Mouse (Mus musculus) heart, adult 2 months (tissue): Measurements from ENCODE around the gene Exoc3l4. TPM values are rescaled to one million over a fixed set of nuclear protein-coding genes. Genes with fewer than 3 reads are reported as not detected.

Source experiments
- DNase-seq, 2 experiments: peaks; one replicate each; pipeline ENCODE4 v3.0.0; 2021
- H3K27ac ChIP-seq: fragments of 200-600 bp; 2 replicates; pipeline ENCODE4 v1.8.1; 2022
- H3K27me3 ChIP-seq: fragments of 200-500 bp; 2 replicates; pipeline ENCODE4 v1.6.1; 2012; ENCODE audit warnings: mild to moderate bottlenecking, low read length, inconsistent platforms, mixed read lengths; ENCODE audit not compliant: control insufficient read depth, insufficient read depth
- H3K36me3 ChIP-seq: fragments of 200-500 bp; 2 replicates; pipeline ENCODE4 v1.6.1; 2012; ENCODE audit warnings: low read length, inconsistent platforms; ENCODE audit not compliant: control insufficient read depth, insufficient read depth
- H3K4me1 ChIP-seq: fragments of 200-500 bp; 2 replicates; pipeline ENCODE4 v1.6.1; 2011; ENCODE audit warnings: low read length; ENCODE audit not compliant: control insufficient read depth, insufficient read depth
- H3K4me3 ChIP-seq: fragments of 200-600 bp; 2 replicates; pipeline ENCODE4 v1.8.1; 2022
- H3K79me2 ChIP-seq: fragments of 200-500 bp; replicated peaks from 2 replicates; pipeline ENCODE4 v1.6.1; 2012; ENCODE audit warnings: mild to moderate bottlenecking, inconsistent platforms, low read length, moderate library complexity, mixed read lengths; ENCODE audit not compliant: control insufficient read depth, insufficient read depth
- H3K9ac ChIP-seq: fragments of 200-500 bp; 2 replicates; pipeline ENCODE4 v1.6.1; 2012; ENCODE audit warnings: low read depth, mild to moderate bottlenecking, control low read depth, inconsistent platforms, low read length, mixed read lengths
- CTCF ChIP-seq: fragments of 200-600 bp; IDR thresholded peaks from 2 replicates; pipeline ENCODE4 v1.8.1; 2022; ENCODE audit warnings: antibody characterized with exemption, mild to moderate bottlenecking, moderate library complexity
- EP300 ChIP-seq: fragments of 200-500 bp; IDR thresholded peaks from 2 replicates; pipeline ENCODE4 v1.6.1; 2011; ENCODE audit warnings: low read depth, low read length, control low read depth; ENCODE audit not compliant: insufficient read depth
- POLR2A ChIP-seq: fragments of 200-500 bp; IDR thresholded peaks from 2 replicates; pipeline ENCODE4 v1.6.1; 2011; ENCODE audit warnings: mild to moderate bottlenecking, low read depth, low read length, control low read depth; ENCODE audit not compliant: insufficient read depth
- WGBS: fragments of 180-500 bp; shearing (Covaris S2); methylation state at CpG from one replicate; pipeline ENCODE4 v1.1.7; 2018; 5-methylcytosine and 5-hydroxymethylcytosine counted together
- intact Hi-C: fragments of 180-260 bp; cut with DNase I; formaldehyde crosslinking; loops from one replicate; pipeline ENCODE4 v1.15.1; 2025
- polyA plus RNA-seq: library from polyadenylated mRNA; depleted of rRNA; stranded (reverse); fragments of >200 nt; gene quantifications from 2 replicates; pipeline ENCODE4 v1.2.3, GENCODE M21; 2012
- total RNA-seq, 2 experiments: library from RNA; stranded (reverse); gene quantifications; 2 replicates each; pipeline ENCODE4 v1.2.3; 2021

Gene Exoc3l4
- total and polyA plus RNA-seq, 3 experiments: 2.5 to 10.9 (median 2.7) TPM

DNA sequence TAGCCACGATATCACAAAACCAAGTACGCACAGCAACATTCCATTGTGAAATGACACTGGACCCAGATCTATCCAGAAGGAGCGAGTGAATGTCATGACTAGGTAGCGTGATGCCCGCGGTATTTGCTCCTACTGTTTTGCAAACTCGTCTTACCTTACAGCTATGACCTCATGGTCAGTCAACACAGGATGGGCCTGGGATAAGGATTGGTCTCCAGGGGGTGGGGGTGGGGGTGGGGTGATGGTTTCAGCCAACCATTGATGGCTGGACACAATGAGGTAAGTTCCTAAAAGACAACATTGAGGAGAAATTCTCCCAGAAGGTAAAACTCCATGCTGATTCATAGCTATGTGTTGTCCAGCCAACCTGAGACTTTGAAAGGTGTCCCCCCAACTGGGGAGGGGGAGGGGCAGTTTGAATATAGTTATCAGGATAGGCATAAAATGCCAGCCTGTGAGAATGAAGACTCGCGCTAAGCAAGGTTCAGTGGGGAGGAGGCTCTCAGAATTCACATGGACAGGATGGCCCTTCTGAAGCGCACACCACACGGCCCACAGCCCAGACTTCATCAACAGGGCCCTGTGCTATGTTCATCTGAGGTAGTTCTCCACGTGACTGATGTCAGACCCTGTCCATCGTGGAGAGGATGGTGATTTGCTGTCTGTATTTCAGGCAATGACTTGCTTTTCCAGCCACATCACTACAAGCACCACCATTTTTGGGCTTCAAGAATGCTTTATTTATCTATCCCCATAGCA, 30.8 kb upstream of the Exoc3l4 start:
- 58% methylated on average over 13 of the region's 13 CpGs for WGBS

DNA sequence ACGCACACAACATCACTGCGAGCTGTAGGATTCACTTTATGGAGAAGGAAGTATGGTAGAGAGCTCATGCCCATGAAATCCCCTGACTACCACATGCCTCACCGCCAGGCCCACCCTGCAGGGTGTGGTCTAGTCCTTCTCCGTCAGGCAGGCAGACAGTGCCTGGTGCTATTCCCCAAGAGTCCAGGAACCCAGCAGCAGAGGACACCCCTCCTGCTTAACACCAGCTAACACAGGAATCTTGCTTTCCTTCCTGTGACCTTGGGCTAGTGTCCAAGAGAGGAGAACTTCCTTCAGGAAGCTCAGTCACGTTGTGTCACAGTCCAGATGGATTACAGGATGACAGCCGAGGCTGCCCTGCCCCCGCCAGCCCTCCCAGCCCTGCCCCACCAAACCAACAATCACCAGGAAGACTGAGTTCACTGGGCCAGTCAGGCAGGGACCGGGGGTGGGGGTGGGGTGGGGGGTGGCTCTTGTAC, 30.1 kb upstream of the Exoc3l4 start:
- intact Hi-C loops: no loop called here
- H3K36me3 ChIP-seq: no peaks in the 10 kb centered on the region
- peak overlapping the region; percentile 77 for H3K27ac ChIP-seq
- no peak overlapping the region for H3K9ac ChIP-seq
- no peaks in the 10 kb centered on the region for H3K27me3 ChIP-seq
- WGBS: 14% methylated on average over 8 of the region's 8 CpGs
- peak; percentile 56 to 79 for DNase-seq
- H3K4me1 ChIP-seq: peaks cover 7% of the 10 kb centered on the region
- H3K79me2 ChIP-seq: no peaks in the 10 kb centered on the region
- TF ChIP-seq POLR2A (0 out of 2 replicates have a peak, but pooled peaks have one; percentile 29), EP300 (peak; percentile 95), CTCF (peak; percentile 28; the same call in 1 of the 2 replicates)
- no peak overlapping the region for H3K4me3 ChIP-seq

More for the DNA sequence above, 30.8 kb upstream of the Exoc3l4 start:
- peak overlapping the region; percentile 40 for H3K27ac ChIP-seq
- no peaks in the 10 kb centered on the region for H3K27me3 ChIP-seq
- no peak overlapping the region for H3K4me3 ChIP-seq
- H3K4me1 ChIP-seq: peaks cover 7% of the 10 kb centered on the region
- TF ChIP-seq CTCF (no peak), POLR2A (no peak), EP300 (no peak)
- intact Hi-C loops: no loop called here
- H3K36me3 ChIP-seq: no peaks in the 10 kb centered on the region
- DNase-seq: no peak
- H3K79me2 ChIP-seq: no peaks in the 10 kb centered on the region
- no peak overlapping the region for H3K9ac ChIP-seq

DNA sequence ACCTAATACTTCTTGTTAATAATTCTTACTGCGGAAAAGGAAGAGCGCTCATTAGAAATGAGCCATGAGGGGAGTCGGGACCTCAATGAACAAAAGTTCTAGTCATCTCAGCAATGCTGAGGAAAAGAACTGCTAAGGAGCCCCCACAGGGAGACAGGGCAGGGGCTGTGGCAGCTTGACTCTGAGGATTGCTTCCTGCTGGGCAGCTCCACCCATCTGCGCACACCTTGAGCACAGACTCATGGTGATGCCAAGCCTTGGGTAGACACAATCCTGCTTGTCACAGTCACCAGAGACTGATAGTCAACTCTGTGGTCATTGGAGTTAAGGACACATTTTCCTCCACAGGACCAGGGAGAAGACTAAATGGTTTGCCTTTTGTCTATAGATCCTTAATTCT, 29.7 kb upstream of the Exoc3l4 start:
- intact Hi-C loops: no loop called here
- DNase-seq: no peak
- H3K4me3 ChIP-seq: no peak overlapping the region
- 45% methylated on average over 4 of the region's 4 CpGs for WGBS
- H3K27ac ChIP-seq: peak overlapping the region; percentile 77
- H3K79me2 ChIP-seq: no peaks in the 10 kb centered on the region
- TF ChIP-seq EP300 (no peak), POLR2A (no peak), CTCF (no peak)
- H3K36me3 ChIP-seq: no peaks in the 10 kb centered on the region
- no peaks in the 10 kb centered on the region for H3K27me3 ChIP-seq
- H3K4me1 ChIP-seq: peaks cover 7% of the 10 kb centered on the region
- H3K9ac ChIP-seq: no peak overlapping the region

DNA sequence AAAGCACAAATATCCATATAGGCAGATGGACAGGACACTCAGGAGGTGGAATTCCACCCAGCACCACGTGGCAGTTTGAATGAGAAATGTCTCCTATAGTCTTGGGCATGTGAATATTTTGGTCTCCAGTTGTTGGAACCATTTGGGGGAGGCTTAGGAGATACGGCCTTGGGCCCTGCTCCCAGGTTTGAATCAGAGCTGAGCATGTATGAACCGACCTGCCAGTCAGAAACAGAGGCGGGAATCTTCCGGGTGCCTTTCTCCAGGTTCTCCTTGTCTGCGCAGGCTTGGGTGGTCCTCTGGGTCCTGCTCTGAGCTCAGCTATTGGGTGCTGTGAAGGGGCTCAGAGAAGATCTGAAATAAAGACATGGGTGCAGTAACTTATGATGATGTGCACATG, 22.8 kb upstream of the Exoc3l4 start:
- Histone ChIP-seq H3K4me1 (peaks cover 5% of the 10 kb centered on the region), H3K9ac (no peak overlapping the region), H3K4me3 (no peak overlapping the region), H3K36me3 (no peaks in the 10 kb centered on the region), H3K79me2 (no peaks in the 10 kb centered on the region), H3K27me3 (no peaks in the 10 kb centered on the region), H3K27ac (no peak overlapping the region)
- no peak for TF ChIP-seq POLR2A
- TF ChIP-seq EP300: no peak
- no peak for TF ChIP-seq CTCF
- 87% methylated on average over 6 of the region's 6 CpGs for WGBS
- DNase-seq: no peak
- intact Hi-C loops: no loop called here

DNA sequence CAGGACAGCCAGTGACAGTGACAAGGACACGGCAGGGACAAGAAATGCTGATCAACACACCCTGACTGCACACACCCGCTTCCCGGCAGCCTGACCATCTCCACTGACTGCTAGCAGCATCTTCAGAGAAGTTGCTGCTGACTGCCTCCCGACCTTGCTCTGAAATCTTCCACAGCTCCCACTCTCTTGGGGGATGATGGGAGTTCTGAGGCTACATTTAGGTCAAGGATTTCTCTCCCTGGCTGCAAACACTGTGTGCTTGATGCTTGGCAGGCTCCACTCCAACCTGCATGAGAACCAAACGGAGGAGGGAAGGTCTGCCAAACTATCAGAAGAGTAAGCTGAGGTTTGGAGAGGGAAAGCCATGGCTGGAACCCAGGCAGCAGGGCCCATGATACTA, 19.8 kb upstream of the Exoc3l4 start:
- intact Hi-C loops: no loop called here
- Histone ChIP-seq H3K4me1 (peaks cover 7% of the 10 kb centered on the region), H3K27me3 (no peaks in the 10 kb centered on the region), H3K27ac (no peak overlapping the region), H3K79me2 (no peaks in the 10 kb centered on the region), H3K36me3 (no peaks in the 10 kb centered on the region), H3K9ac (no peak overlapping the region), H3K4me3 (no peak overlapping the region)
- no peak for TF ChIP-seq EP300
- no peak for TF ChIP-seq CTCF
- TF ChIP-seq POLR2A: no peak
- WGBS: 39% methylated on average over 5 of the region's 5 CpGs
- no peak for DNase-seq

DNA sequence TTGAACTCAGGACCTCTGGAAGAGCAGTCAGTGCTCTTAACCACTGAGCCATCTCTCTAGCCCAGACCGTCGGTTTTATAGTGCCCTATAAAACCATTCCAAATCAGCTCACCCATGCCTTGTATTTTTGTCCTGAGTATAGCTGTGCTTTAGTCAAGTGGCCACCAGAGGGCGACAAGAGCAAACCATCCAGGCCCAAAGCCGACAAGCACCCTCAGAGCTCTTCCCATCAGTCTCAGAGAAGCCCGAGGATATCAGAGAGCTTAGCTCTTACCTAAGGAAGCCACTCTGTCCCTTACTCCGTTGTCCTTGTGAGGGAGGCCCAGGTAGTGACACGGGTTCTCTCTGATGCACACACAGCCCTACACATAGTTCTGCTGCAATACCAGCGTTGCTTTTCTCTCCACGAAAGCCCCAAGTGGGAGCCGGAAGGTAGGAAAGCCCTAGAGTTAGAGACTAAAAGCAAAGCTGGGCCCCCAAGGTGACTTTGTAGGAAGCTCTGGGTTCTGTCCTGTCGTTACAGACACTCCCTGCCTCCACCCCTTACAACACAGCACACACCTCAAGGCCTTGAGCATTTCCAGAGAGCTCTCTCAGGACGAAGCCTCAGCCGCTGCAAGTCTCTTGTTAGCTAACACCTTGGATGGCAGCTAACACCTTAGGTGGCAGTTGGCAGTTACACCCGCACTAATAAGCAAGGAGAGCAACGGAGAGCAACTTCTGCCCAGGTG, 15.2 kb upstream of the Exoc3l4 start:
- DNase-seq: peak; percentile 75 to 80
- H3K27ac ChIP-seq: no peak overlapping the region
- no peak overlapping the region for H3K9ac ChIP-seq
- no peak overlapping the region for H3K4me3 ChIP-seq
- H3K36me3 ChIP-seq: no peaks in the 10 kb centered on the region
- 24% methylated on average over 15 of the region's 15 CpGs for WGBS
- no peaks in the 10 kb centered on the region for H3K79me2 ChIP-seq
- intact Hi-C loops: loop anchor here (1.0 kb wide), 1 partner anchor 12 kb away; no protein-coding TSS in a partner anchor
- no peaks in the 10 kb centered on the region for H3K27me3 ChIP-seq
- TF ChIP-seq EP300 (peak; percentile 89; the same call in 1 of the 2 replicates), CTCF (peak; percentile 85), POLR2A (no peak)
- H3K4me1 ChIP-seq: peaks cover 5% of the 10 kb centered on the region
